Mouse (Mus musculus) MEL (cell line): Measurements from ENCODE around the gene Eef1a1. TPM values are rescaled to one million over a fixed set of nuclear protein-coding genes. Genes with fewer than 3 reads are reported as not detected.

Experiments
- DNase-seq: peaks from one replicate; pipeline ENCODE4 v3.0.0; 2011; ENCODE audit warnings: low read depth, low spot score
- H3K27ac ChIP-seq: 2 replicates; pipeline ENCODE4 v1.5.1; 2012; ENCODE audit warnings: low read depth, mild to moderate bottlenecking, control low read depth, low read length, moderate library complexity; ENCODE audit not compliant: control insufficient read depth
- H3K27me3 ChIP-seq, 2 experiments: fragments of 150-350 bp in 1 of 2; sonication (generic) in 1 of 2; 2 replicates each; pipeline ENCODE4 v1.6.1; 2012; ENCODE audit warnings: low read length in 2 of 2, mild to moderate bottlenecking in 2 of 2, improper control_type of control experiment in 1 of 2, moderate library complexity in 1 of 2; ENCODE audit not compliant: insufficient read depth in 2 of 2, control insufficient read depth in 1 of 2
- H3K36me3 ChIP-seq, 2 experiments: 2 replicates each; pipeline ENCODE4 v1.6.1; 2012 to 2014; ENCODE audit warnings: low read length in 2 of 2, improper control_type of control experiment in 1 of 2, inconsistent platforms in 1 of 2, mild to moderate bottlenecking in 1 of 2; ENCODE audit not compliant: insufficient read depth in 2 of 2, control insufficient read depth in 1 of 2
- H3K4me1 ChIP-seq, 2 experiments: fragments of 150-350 bp in 1 of 2; sonication (generic) in 1 of 2; 2 replicates each; pipeline ENCODE4 v1.6.1; 2012; ENCODE audit warnings: low read length in 2 of 2, improper control_type of control experiment in 1 of 2, mild to moderate bottlenecking in 1 of 2; ENCODE audit not compliant: insufficient read depth in 2 of 2, control insufficient read depth in 1 of 2
- H3K4me3 ChIP-seq, 2 experiments: fragments of 150-350 bp in 1 of 2; sonication (generic) in 1 of 2; 2 replicates each; pipeline ENCODE4 v1.5.1; 2012; ENCODE audit warnings: low read depth in 2 of 2, low read length in 2 of 2, mild to moderate bottlenecking in 2 of 2, moderate library complexity in 2 of 2, control low read depth in 1 of 2, improper control_type of control experiment in 1 of 2; ENCODE audit not compliant: control insufficient read depth in 1 of 2, insufficient read depth in 1 of 2
- H3K79me2 ChIP-seq: 2 replicates; pipeline ENCODE4 v1.6.1; 2012; ENCODE audit warnings: mild to moderate bottlenecking, low read length, moderate library complexity; ENCODE audit not compliant: control insufficient read depth, poor library complexity, insufficient read depth
- H3K9ac ChIP-seq: 2 replicates; pipeline ENCODE4 v1.6.1; 2012; ENCODE audit warnings: low read depth, mild to moderate bottlenecking, control low read depth, low read length, moderate library complexity; ENCODE audit not compliant: control insufficient read depth, poor library complexity, severe bottlenecking
- H3K9me3 ChIP-seq: fragments of 150-350 bp; sonication (generic); replicated peaks from 2 replicates; pipeline ENCODE4 v1.6.1; 2012; ENCODE audit warnings: mild to moderate bottlenecking, low read length, improper control_type of control experiment, moderate library complexity; ENCODE audit not compliant: insufficient read depth
- BHLHE40 ChIP-seq: IDR thresholded peaks from 2 replicates; pipeline ENCODE4 v1.6.1; 2012; ENCODE audit warnings: low read depth, mild to moderate bottlenecking, inconsistent platforms, low read length, improper control_type of control experiment, borderline replicate concordance
- CHD1 ChIP-seq: IDR thresholded peaks from 2 replicates; pipeline ENCODE4 v1.6.1; 2012; ENCODE audit warnings: low read depth, mild to moderate bottlenecking, inconsistent platforms, low read length, improper control_type of control experiment
- CHD2 ChIP-seq: IDR thresholded peaks from 2 replicates; pipeline ENCODE4 v1.6.1; 2011; ENCODE audit warnings: low read length, improper control_type of control experiment
- CTCF ChIP-seq, 3 experiments: IDR thresholded peaks in 2 of 3; conservative IDR thresholded peaks in 1 of 3; 2 replicates each; pipeline ENCODE4 v1.5.1; 2011 to 2012; ENCODE audit warnings: low read length in 3 of 3, low read depth in 2 of 3, mild to moderate bottlenecking in 2 of 3, improper control_type of control experiment in 1 of 3, inconsistent platforms in 1 of 3, mixed read lengths in 1 of 3, moderate library complexity in 1 of 3; ENCODE audit not compliant: control insufficient read depth in 1 of 3, insufficient read depth in 1 of 3, poor library complexity in 1 of 3, severe bottlenecking in 1 of 3
- E2F4 ChIP-seq: IDR thresholded peaks from 2 replicates; pipeline ENCODE4 v1.6.1; 2011; ENCODE audit warnings: low read depth, low read length, improper control_type of control experiment, borderline replicate concordance
- EP300 ChIP-seq, 2 experiments: IDR thresholded peaks; 2 replicates each; pipeline ENCODE4 v1.6.1; 2011; ENCODE audit warnings: improper control_type of control experiment in 2 of 2, low read length in 2 of 2, low read depth in 1 of 2, mild to moderate bottlenecking in 1 of 2
- ETS1 ChIP-seq: IDR thresholded peaks from 2 replicates; pipeline ENCODE4 v1.6.1; 2012; ENCODE audit warnings: low read depth, mild to moderate bottlenecking, inconsistent platforms, low read length, improper control_type of control experiment, moderate library complexity
- GABPA ChIP-seq: IDR thresholded peaks from 2 replicates; pipeline ENCODE4 v1.6.1; 2012; ENCODE audit warnings: low read depth, mild to moderate bottlenecking, inconsistent platforms, low read length, improper control_type of control experiment, moderate library complexity
- HCFC1 ChIP-seq: IDR thresholded peaks from 2 replicates; pipeline ENCODE4 v1.6.1; 2012; ENCODE audit warnings: low read depth, mild to moderate bottlenecking, inconsistent platforms, low read length, improper control_type of control experiment, moderate library complexity
- MAZ ChIP-seq: IDR thresholded peaks from 2 replicates; pipeline ENCODE4 v1.6.1; 2012; ENCODE audit warnings: low read depth, mild to moderate bottlenecking, inconsistent platforms, low read length, improper control_type of control experiment
- MEF2A ChIP-seq: IDR thresholded peaks from 2 replicates; pipeline ENCODE4 v1.6.1; 2014; ENCODE audit warnings: low read depth, mild to moderate bottlenecking, inconsistent platforms, low read length, improper control_type of control experiment; ENCODE audit not compliant: poor library complexity, insufficient replicate concordance, severe bottlenecking; ENCODE audit errors: extremely low read depth
- MYC ChIP-seq: IDR thresholded peaks from 2 replicates; pipeline ENCODE4 v1.6.1; 2011; ENCODE audit warnings: low read depth, mild to moderate bottlenecking, low read length, improper control_type of control experiment, moderate library complexity
- NELFE ChIP-seq: IDR thresholded peaks from 2 replicates; pipeline ENCODE4 v1.6.1; 2011; ENCODE audit warnings: low read depth, low read length, improper control_type of control experiment
- POLR2A ChIP-seq, 2 experiments: IDR thresholded peaks; 2 replicates each; pipeline ENCODE4 v1.6.1; 2011 to 2012; ENCODE audit warnings: low read length in 2 of 2, mild to moderate bottlenecking in 2 of 2, control low read depth in 1 of 2, improper control_type of control experiment in 1 of 2, low read depth in 1 of 2, moderate library complexity in 1 of 2; ENCODE audit not compliant: control insufficient read depth in 1 of 2, insufficient read depth in 1 of 2, poor library complexity in 1 of 2
- RAD21 ChIP-seq: IDR thresholded peaks from 2 replicates; pipeline ENCODE4 v1.6.1; 2011; ENCODE audit warnings: mild to moderate bottlenecking, low read depth, low read length, improper control_type of control experiment
- RCOR1 ChIP-seq: IDR thresholded peaks from 2 replicates; pipeline ENCODE4 v1.6.1; 2012; ENCODE audit warnings: low read depth, mild to moderate bottlenecking, inconsistent platforms, low read length, improper control_type of control experiment
- SIN3A ChIP-seq: IDR thresholded peaks from 2 replicates; pipeline ENCODE4 v1.6.1; 2012; ENCODE audit warnings: low read length, improper control_type of control experiment, inconsistent platforms
- SMC3 ChIP-seq: IDR thresholded peaks from 2 replicates; pipeline ENCODE4 v1.6.1; 2011; ENCODE audit warnings: low read depth, low read length, improper control_type of control experiment
- TBP ChIP-seq: IDR thresholded peaks from 2 replicates; pipeline ENCODE4 v1.8.0; 2011; ENCODE audit warnings: low read depth, low read length, improper control_type of control experiment
- USF1 ChIP-seq: IDR thresholded peaks from 2 replicates; pipeline ENCODE4 v1.6.1; 2014; ENCODE audit warnings: low read depth, mild to moderate bottlenecking, inconsistent platforms, low read length, improper control_type of control experiment, moderate library complexity
- ZC3H11A ChIP-seq: IDR thresholded peaks from 2 replicates; pipeline ENCODE4 v1.6.1; 2012; ENCODE audit warnings: low read depth, mild to moderate bottlenecking, inconsistent platforms, low read length, improper control_type of control experiment
- ZKSCAN1 ChIP-seq: IDR thresholded peaks from 2 replicates; pipeline ENCODE4 v1.6.1; 2012; ENCODE audit warnings: low read depth, mild to moderate bottlenecking, inconsistent platforms, low read length, improper control_type of control experiment, moderate library complexity
- ZNF384 ChIP-seq: IDR thresholded peaks from 2 replicates; pipeline ENCODE4 v1.6.1; 2012; ENCODE audit warnings: low read depth, mild to moderate bottlenecking, inconsistent platforms, low read length, improper control_type of control experiment
- polyA plus RNA-seq, 2 experiments: library from polyadenylated mRNA; stranded (reverse) in 1 of 2; unstranded in 1 of 2; fragments of >175 nt in 1 of 2; fragments of >200 nt in 1 of 2; gene quantifications; 2 replicates each; pipeline versions ENCODE4 v1.2.1 to v1.2.4; 2012; ENCODE audit warnings: low replicate concordance in 2 of 2, low read depth in 1 of 2; ENCODE audit not compliant: insufficient read length in 2 of 2, insufficient read depth in 1 of 2, missing spikeins in 1 of 2
- total RNA-seq: library from RNA; depleted of rRNA; stranded (reverse); fragments of 300-350 nt; gene quantifications from 2 replicates; pipeline ENCODE4 v1.2.3, GENCODE M21; 2012

Gene Eef1a1
- total and polyA plus RNA-seq, 3 experiments: 11,701 to 60,504 (median 13,182) TPM

- H3K36me3 ChIP-seq: peaks cover 0 to 11% of the 10 kb centered on the region in 2 experiments; a peak in 2 of 4 replicates
- no peaks in the 10 kb centered on the region; the same call in 1 of the 2 replicates for H3K79me2 ChIP-seq
- H3K4me1 ChIP-seq: peaks cover 2 to 10% of the 10 kb centered on the region in 2 experiments; a peak in 3 of 4 replicates
- TF ChIP-seq GABPA (no peak), ZC3H11A (0 out of 2 replicates have a peak, but pooled peaks have one; percentile 4), EP300 (IDR thresholded peaks at IDR 0.05; ENCODE audit: low read depth in 1 of 2, low read length in 2 of 2) (no peak), CHD1 (no peak; the same call in 1 of the 2 replicates), SMC3 (peak; percentile 57), RCOR1 (no peak), USF1 (no peak), ZNF384 (peak; percentile 29; the same call in 1 of the 2 replicates), NELFE (peak; percentile 25; the same call in 1 of the 2 replicates), ZKSCAN1 (no peak), HCFC1 (no peak; the same call in 1 of the 2 replicates), MEF2A (no peak), TBP (0 out of 2 replicates have a peak, but pooled peaks have one; percentile 38), MYC (peak; percentile 27; the same call in 1 of the 2 replicates), POLR2A (IDR thresholded peaks at IDR 0.05; ENCODE audit: control insufficient read depth in 1 of 2, insufficient read depth in 1 of 2, low read depth in 1 of 2, low read length in 2 of 2, poor library complexity in 1 of 2) (peak in 1 of 2 experiments; percentile 48; a peak in 1 of 4 replicates), MAZ (0 out of 2 replicates have a peak, but pooled peaks have one; percentile 30), ETS1 (0 out of 2 replicates have a peak, but pooled peaks have one; percentile 42), SIN3A (peak; percentile 13; the same call in 1 of the 2 replicates), CHD2 (no peak), BHLHE40 (0 out of 2 replicates have a peak, but pooled peaks have one; percentile 24), E2F4 (no peak), RAD21 (peak; percentile 35), CTCF (IDR thresholded peaks at IDR 0.05 in 2 of 3, conservative IDR thresholded peaks at IDR 0.05 in 1 of 3; ENCODE audit: control insufficient read depth in 1 of 3, insufficient read depth in 1 of 3, low read depth in 2 of 3, low read length in 3 of 3, poor library complexity in 1 of 3, severe bottlenecking in 1 of 3) (peak; percentile 75 to 83 (median 79))
- H3K27ac ChIP-seq: peak overlapping the region; percentile 68
- no peaks in the 10 kb centered on the region for H3K9me3 ChIP-seq
- peak overlapping the region; percentile 63 to 73 for H3K4me3 ChIP-seq
- peak; percentile 88 for DNase-seq
- no peaks in the 10 kb centered on the region for H3K27me3 ChIP-seq
- H3K9ac ChIP-seq: peak overlapping the region; percentile 67
These were observed 38.9 kb upstream of the Eef1a1 start for GRCm38 (mm10) chr9:78527767-78528381.
